Comparison of ENCODE assay signal across 20 mouse cellular contexts in genomic region chr13:44455193-44455592, GRCm38 (mm10).
DNase-seq lines count a peak whose midpoint lies in the region; ATAC-seq lines count a peak whose summit lies in the region.
"Had no signal": no experiment of that assay in that cellular context is flagged by ENCODE, and none has a peak within 500 bp of the region (broad histone marks: within the 10 kb centered on the region; RNA-seq: fewer than 3 reads in every experiment).

No protein-coding gene starts in this region.

- 52% methylated on average over 5 of the region's 5 CpGs for WGBS in lung, embryonic 16.5 days
- WGBS in intestine, embryonic 16.5 days, result 58% methylated on average over 5 of the region's 5 CpGs
- WGBS in midbrain, embryonic 11.5 days, result 57% methylated on average over 5 of the region's 5 CpGs

- peak; percentile 75 for ATAC-seq in lung, embryonic 16.5 days (ENCODE audit: low read depth)
- ATAC-seq in intestine, embryonic 16.5 days, result peak; percentile 49
- ATAC-seq in midbrain, embryonic 11.5 days (ENCODE audit: low FRiP score), result no peak
- ATAC-seq: CD4-positive, CD25-positive, alpha-beta regulatory T cell, adult 4 months; forebrain, embryonic 16.5 days had no signal

- no peak overlapping the region for H3K9ac ChIP-seq in lung, embryonic 16.5 days (ENCODE audit: low read length)
- no peak overlapping the region for H3K9ac ChIP-seq in intestine, embryonic 16.5 days (ENCODE audit: low read depth, low read length)
- no peak overlapping the region for H3K9ac ChIP-seq in midbrain, embryonic 11.5 days (ENCODE audit: low read length)
- H3K9ac ChIP-seq: hindbrain, embryonic 14.5 days; limb, embryonic 15.5 days; neural tube, embryonic 15.5 days had no signal

- no peaks in the 10 kb centered on the region for H3K36me3 ChIP-seq in lung, embryonic 16.5 days (ENCODE audit: control insufficient read depth, insufficient read depth, low read length)
- no peaks in the 10 kb centered on the region for H3K36me3 ChIP-seq in intestine, embryonic 16.5 days (ENCODE audit: control insufficient read depth, insufficient read depth, low read length)
- H3K36me3 ChIP-seq in midbrain, embryonic 11.5 days (ENCODE audit: control insufficient read depth, insufficient read depth, low read length), result no peaks in the 10 kb centered on the region
- H3K36me3 ChIP-seq: limb, embryonic 15.5 days; midbrain, embryonic 10.5 days; neural tube, embryonic 15.5 days had no signal

- H3K27me3 ChIP-seq in lung, embryonic 16.5 days (ENCODE audit: control insufficient read depth, insufficient read depth, low read depth, low read length), result no peaks in the 10 kb centered on the region
- no peaks in the 10 kb centered on the region for H3K27me3 ChIP-seq in intestine, embryonic 16.5 days (replicated peaks; ENCODE audit: control insufficient read depth, insufficient read depth, low read length)
- H3K27me3 ChIP-seq in midbrain, embryonic 11.5 days (ENCODE audit: control insufficient read depth, insufficient read depth, low read length), result no peaks in the 10 kb centered on the region
- H3K27me3 ChIP-seq: limb, embryonic 15.5 days; neural tube, embryonic 15.5 days had no signal

- H3K4me3 ChIP-seq in lung, embryonic 16.5 days (ENCODE audit: low read length), result no peak overlapping the region
- H3K4me3 ChIP-seq in intestine, embryonic 16.5 days (ENCODE audit: low read length), result no peak overlapping the region
- no peak overlapping the region for H3K4me3 ChIP-seq in midbrain, embryonic 11.5 days (ENCODE audit: low read depth, low read length)
- H3K4me3 ChIP-seq: gastrocnemius, adult 2 months; heart, adult 2 months; layer of hippocampus, adult 2 months; limb, embryonic 15.5 days; midbrain, embryonic 10.5 days; neural tube, embryonic 15.5 days had no signal

- H3K27ac ChIP-seq in lung, embryonic 16.5 days (ENCODE audit: low read length), result peak overlapping the region; percentile 24; the same call in 1 of the 2 replicates
- H3K27ac ChIP-seq in intestine, embryonic 16.5 days (ENCODE audit: low read length), result no peak overlapping the region
- no peak overlapping the region for H3K27ac ChIP-seq in midbrain, embryonic 11.5 days (ENCODE audit: low read depth, low read length)
- H3K27ac ChIP-seq: gastrocnemius, adult 2 months; heart, adult 2 months; hindbrain, embryonic 14.5 days; layer of hippocampus, adult 2 months; limb, embryonic 15.5 days; neural tube, embryonic 15.5 days had no signal

- no peak overlapping the region for H3K4me2 ChIP-seq in lung, embryonic 16.5 days (ENCODE audit: low read depth, low read length)
- no peak overlapping the region for H3K4me2 ChIP-seq in intestine, embryonic 16.5 days (ENCODE audit: low read depth, low read length)
- no peak overlapping the region for H3K4me2 ChIP-seq in midbrain, embryonic 11.5 days
- H3K4me2 ChIP-seq: hindbrain, embryonic 14.5 days; limb, embryonic 15.5 days; neural tube, embryonic 15.5 days had no signal

- no peak for DNase-seq in lung, postnatal 36 days
- peak; percentile 34 for DNase-seq in kidney, postnatal 10 days
- peak; percentile 51 for DNase-seq in yolk sac, embryonic 10.5 days (ENCODE audit: low spot score)
- no peak for DNase-seq in midbrain, embryonic 11.5 days (ENCODE audit: low spot score, missing footprints)
- DNase-seq in spleen, postnatal 4 days (ENCODE audit: low spot score in 2 of 2), result no peak
- DNase-seq: adrenal gland, postnatal 36 days; cerebellum, adult 9-10 months; embryo, embryonic 11 days; gastrocnemius, adult 2 months; heart, adult 2 months; thymus, postnatal 25 days had no signal

- H3K9me3 ChIP-seq in lung, embryonic 16.5 days (ENCODE audit: control insufficient read depth, low read length), result no peaks in the 10 kb centered on the region
- H3K9me3 ChIP-seq in intestine, embryonic 16.5 days (ENCODE audit: control insufficient read depth, low read length), result no peaks in the 10 kb centered on the region
- H3K9me3 ChIP-seq in midbrain, embryonic 11.5 days (ENCODE audit: control insufficient read depth, low read length), result no peaks in the 10 kb centered on the region; the same call in 1 of the 2 replicates
- H3K9me3 ChIP-seq: limb, embryonic 15.5 days; neural tube, embryonic 15.5 days had no signal

- H3K4me1 ChIP-seq in lung, embryonic 16.5 days (replicated peaks; ENCODE audit: control insufficient read depth, insufficient read depth, low read length), result no peaks in the 10 kb centered on the region
- 0 out of 2 replicates have a peak, but pooled peaks cover 3% of the 10 kb centered on the region for H3K4me1 ChIP-seq in intestine, embryonic 16.5 days (ENCODE audit: control insufficient read depth, insufficient read depth, low read length)
- peaks cover 4% of the 10 kb centered on the region; the same call in 1 of the 2 replicates for H3K4me1 ChIP-seq in midbrain, embryonic 11.5 days (ENCODE audit: control insufficient read depth, insufficient read depth, low read length)
- H3K4me1 ChIP-seq: neural tube, embryonic 15.5 days had no signal

Comparison
In these comparisons a context has a peak if more than half of its experiments do, and no peak if none do; other contexts are left out.
1. DNase-seq: peak in kidney, postnatal 10 days (single experiment) and yolk sac, embryonic 10.5 days (single experiment); none in lung, postnatal 36 days (single experiment), midbrain, embryonic 11.5 days (single experiment) and spleen, postnatal 4 days (0 of 2).